Mouse (Mus musculus): ENCODE measurements around the gene Rfxank. TPM values are rescaled to one million over a fixed set of nuclear protein-coding genes. Genes with fewer than 3 reads are reported as not detected.

Gene Rfxank
- polyA plus RNA-seq, 1 experiment from 2014 or later: 14.2 TPM

DNA sequence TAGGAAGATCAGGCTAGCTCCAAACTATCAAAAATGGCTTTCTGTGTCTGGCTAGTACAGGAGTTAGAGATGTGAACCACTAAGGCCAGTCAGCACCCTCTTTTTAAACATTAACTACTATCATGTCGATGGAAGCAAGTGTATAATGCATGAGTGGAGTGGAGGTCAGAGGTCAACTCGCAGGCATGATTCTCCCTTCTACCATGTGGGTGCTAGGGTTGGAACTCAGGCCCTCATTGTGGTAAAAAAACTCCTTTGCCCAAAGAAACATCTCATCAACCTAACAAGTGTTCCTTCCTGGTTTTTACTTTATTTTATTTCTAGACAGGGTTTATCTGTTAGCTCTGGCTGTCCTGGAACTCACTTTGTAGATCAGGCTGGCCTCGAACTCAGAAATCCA, 31.8 kb upstream of the Rfxank start:
- Histone ChIP-seq H3K4me2 (no peak overlapping the region), H3K36me3 (ENCODE audit: poor library complexity, severe bottlenecking) (0 out of 2 replicates have a peak, but pooled peaks cover 4% of the 10 kb centered on the region), H3K9me3 (replicated peaks) (no peaks in the 10 kb centered on the region), H3K27ac (no peak overlapping the region), H3K9ac (no peak overlapping the region), H3K4me3 (no peak overlapping the region), H3K4me1 (peaks cover 20% of the 10 kb centered on the region), H3K27me3 (peaks cover 8% of the 10 kb centered on the region)
- ATAC-seq: no peak
- 87% methylated on average over 3 of the region's 3 CpGs for WGBS

DNA sequence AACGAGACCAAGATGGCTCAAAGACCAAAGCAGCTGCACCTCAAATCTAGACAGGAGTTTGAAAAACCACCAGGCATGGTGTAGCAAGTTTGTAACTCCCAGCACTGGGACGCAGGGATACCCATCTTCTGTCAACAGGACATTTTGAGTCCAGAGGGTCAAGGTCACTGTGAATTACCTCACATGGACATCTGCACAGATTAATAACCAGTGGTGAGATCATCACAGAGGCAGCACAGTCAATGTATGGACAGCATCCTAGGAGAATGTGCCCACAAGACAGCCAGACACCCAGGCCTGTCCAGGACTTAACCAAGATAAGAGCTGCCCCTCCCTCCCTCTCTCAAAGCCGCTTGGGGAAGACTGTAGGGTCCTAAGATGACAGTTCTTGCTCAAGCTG, 31.2 kb upstream of the Rfxank start:
- Histone ChIP-seq H3K4me2 (no peak overlapping the region), H3K36me3 (ENCODE audit: poor library complexity, severe bottlenecking) (0 out of 2 replicates have a peak, but pooled peaks cover 4% of the 10 kb centered on the region), H3K9ac (no peak overlapping the region), H3K4me1 (peaks cover 20% of the 10 kb centered on the region), H3K4me3 (no peak overlapping the region), H3K27me3 (peaks cover 14% of the 10 kb centered on the region), H3K9me3 (replicated peaks) (no peaks in the 10 kb centered on the region), H3K27ac (no peak overlapping the region)
- WGBS: 84% methylated on average over 3 of the region's 3 CpGs
- ATAC-seq: no peak

DNA sequence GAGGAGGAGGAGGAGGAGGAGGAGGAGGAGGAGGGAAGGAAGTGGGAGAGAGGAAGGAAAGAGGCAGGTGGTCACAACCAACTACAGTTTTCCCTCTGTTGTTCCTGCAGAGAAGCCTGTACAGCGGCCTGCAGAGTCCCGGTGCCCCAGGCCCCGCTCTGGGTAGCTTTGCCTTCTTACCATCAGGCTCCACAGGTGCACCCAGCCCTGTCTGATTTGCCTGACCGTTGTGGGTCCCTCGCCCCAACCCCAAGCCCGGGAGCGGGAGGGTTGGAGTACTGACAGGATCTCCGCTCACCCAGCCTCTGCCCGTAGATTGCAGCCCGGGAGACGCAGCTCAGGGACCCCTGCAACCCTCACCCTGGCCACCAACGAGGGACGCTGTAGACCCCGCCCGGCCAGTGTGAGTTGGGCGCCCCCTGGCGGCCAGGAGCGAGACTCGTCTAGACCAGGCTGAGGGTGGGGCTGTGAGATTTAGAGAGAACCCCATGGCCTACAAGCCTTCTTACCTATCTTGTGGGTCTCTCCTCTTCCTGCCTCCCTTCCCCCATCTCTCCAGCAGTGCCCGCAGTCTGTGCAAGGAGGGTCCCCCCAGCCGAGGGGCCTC, 27.7 kb upstream of the Rfxank start:
- peak; percentile 89 for ATAC-seq
- Histone ChIP-seq H3K4me3 (peak overlapping the region; percentile 24; the same call in 1 of the 2 replicates), H3K9me3 (replicated peaks) (no peaks in the 10 kb centered on the region), H3K9ac (0 out of 2 replicates have a peak overlapping the region, but pooled peaks have one; percentile 10), H3K27me3 (peaks cover 17% of the 10 kb centered on the region), H3K36me3 (ENCODE audit: poor library complexity, severe bottlenecking) (no peaks in the 10 kb centered on the region), H3K27ac (no peak overlapping the region), H3K4me2 (peak overlapping the region; percentile 54), H3K4me1 (peaks cover 3% of the 10 kb centered on the region; the same call in 1 of the 2 replicates)
- 5% methylated on average over 21 of the region's 21 CpGs for WGBS

GRCm38 (mm10) chr8:70163316-70163715, 24.4 kb upstream of the Rfxank start:
- no peak overlapping the region for H3K4me3 ChIP-seq
- WGBS: 86% methylated on average over 3 of the region's 3 CpGs
- H3K9me3 ChIP-seq (replicated peaks): no peaks in the 10 kb centered on the region
- no peak overlapping the region for H3K4me2 ChIP-seq
- H3K9ac ChIP-seq: no peak overlapping the region
- ATAC-seq: no peak
- H3K27me3 ChIP-seq: peaks cover 15% of the 10 kb centered on the region
- H3K36me3 ChIP-seq (ENCODE audit: poor library complexity, severe bottlenecking): no peaks in the 10 kb centered on the region
- no peak overlapping the region for H3K27ac ChIP-seq
- peaks cover 5% of the 10 kb centered on the region for H3K4me1 ChIP-seq

DNA sequence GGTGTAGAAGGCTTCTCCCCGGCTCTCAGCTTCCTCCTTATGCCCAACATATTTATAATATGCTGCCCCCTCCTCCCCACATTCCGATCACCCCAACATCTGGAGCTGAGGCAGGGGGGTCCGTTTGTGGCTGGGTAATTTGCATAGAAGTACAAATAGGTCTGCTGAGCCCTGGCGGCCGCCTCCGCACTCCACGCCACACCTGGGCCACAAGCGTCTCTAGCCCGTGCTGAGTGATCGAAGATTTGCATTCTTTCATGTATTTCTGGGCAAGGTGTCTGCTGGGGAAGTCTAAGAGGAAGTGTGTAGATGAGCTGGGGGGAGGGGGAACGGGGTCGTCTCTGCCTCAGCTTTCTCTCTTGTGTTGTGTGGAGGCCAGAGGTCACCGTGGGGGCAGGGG, 21.1 kb upstream of the Rfxank start:
- Histone ChIP-seq H3K9me3 (replicated peaks) (no peaks in the 10 kb centered on the region), H3K4me3 (no peak overlapping the region), H3K4me2 (no peak overlapping the region), H3K9ac (no peak overlapping the region), H3K4me1 (peaks cover 4% of the 10 kb centered on the region), H3K27me3 (0 out of 2 replicates have a peak, but pooled peaks cover 6% of the 10 kb centered on the region), H3K27ac (no peak overlapping the region), H3K36me3 (ENCODE audit: poor library complexity, severe bottlenecking) (no peaks in the 10 kb centered on the region)
- no peak for ATAC-seq
- 68% methylated on average over 13 of the region's 13 CpGs for WGBS

DNA sequence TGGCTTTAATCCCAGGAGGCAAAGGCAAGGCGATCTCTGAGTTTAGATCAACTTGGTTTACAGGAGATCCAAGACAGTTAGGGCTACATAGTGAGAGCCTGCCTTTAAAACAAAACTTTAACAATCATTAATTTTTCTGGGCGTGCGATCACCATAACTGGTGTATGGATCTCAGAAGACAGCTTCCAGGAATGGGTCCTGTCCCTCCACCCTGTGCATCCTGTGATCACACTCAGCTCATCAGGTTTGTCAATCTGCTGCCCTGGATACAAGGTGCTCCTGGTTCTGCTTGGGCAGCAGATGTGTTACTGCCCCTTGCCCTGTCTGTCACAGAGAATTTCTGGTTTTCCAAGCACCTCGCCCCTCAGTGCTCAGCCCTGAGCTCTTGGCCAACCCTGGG, 20.3 kb upstream of the Rfxank start:
- Histone ChIP-seq H3K27ac (no peak overlapping the region), H3K36me3 (ENCODE audit: poor library complexity, severe bottlenecking) (no peaks in the 10 kb centered on the region), H3K9me3 (replicated peaks) (no peaks in the 10 kb centered on the region), H3K27me3 (0 out of 2 replicates have a peak, but pooled peaks cover 4% of the 10 kb centered on the region), H3K4me3 (no peak overlapping the region), H3K4me2 (no peak overlapping the region), H3K4me1 (peaks cover 4% of the 10 kb centered on the region), H3K9ac (no peak overlapping the region)
- no peak for ATAC-seq
- 91% methylated on average over 4 of the region's 4 CpGs for WGBS

DNA sequence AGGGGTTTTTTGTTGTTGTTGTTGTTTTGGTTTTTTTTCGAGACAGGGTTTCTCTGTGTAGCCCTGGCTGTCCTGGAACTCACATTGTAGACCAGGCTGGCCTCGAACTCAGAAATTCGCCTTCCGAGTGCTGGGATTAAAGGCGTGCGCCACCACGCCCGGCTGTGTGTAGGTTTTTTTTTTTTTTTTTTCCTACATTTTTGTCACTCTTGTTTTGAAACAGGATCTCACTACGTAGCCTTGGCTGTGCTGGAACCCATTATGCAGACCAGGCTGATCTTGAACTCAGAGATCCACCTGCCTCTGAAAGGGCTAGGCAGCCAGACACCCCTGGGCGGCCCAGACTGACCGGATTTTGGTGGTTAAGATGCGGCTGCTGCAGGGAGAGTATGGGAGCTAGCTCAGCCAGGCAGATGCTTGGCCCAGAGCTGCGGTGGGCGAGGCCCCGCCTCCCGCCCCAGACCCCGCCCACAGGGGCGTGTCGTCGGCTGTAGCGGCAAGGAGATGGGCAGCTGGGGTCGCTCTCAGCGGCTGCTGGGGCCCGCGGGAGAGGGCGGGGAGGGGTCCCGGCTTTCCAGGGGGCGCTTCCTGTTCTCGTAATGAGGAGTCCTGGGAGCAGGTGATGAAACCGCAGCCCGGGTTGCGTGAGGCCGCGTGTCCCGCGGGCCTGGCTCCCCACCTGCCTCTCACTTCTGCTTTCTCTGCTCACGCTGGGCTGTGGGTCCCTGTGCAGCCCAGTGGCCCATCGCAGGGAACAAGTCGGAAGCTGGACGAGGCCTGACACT, 19.3 kb upstream of the Rfxank start:
- Histone ChIP-seq H3K4me1 (peaks cover 4% of the 10 kb centered on the region), H3K4me3 (peak overlapping the region; percentile 48), H3K27ac (no peak overlapping the region), H3K9me3 (replicated peaks) (no peaks in the 10 kb centered on the region), H3K27me3 (peaks cover 4% of the 10 kb centered on the region; the same call in 1 of the 2 replicates), H3K9ac (peak overlapping the region; percentile 64), H3K4me2 (peak overlapping the region; percentile 71), H3K36me3 (ENCODE audit: poor library complexity, severe bottlenecking) (no peaks in the 10 kb centered on the region)
- WGBS: 13% methylated on average over 38 of the region's 40 CpGs
- peak; percentile 96 for ATAC-seq

- no peak for ATAC-seq
- Histone ChIP-seq H3K9me3 (replicated peaks) (no peaks in the 10 kb centered on the region), H3K4me2 (no peak overlapping the region), H3K4me3 (no peak overlapping the region), H3K4me1 (peaks cover 5% of the 10 kb centered on the region), H3K9ac (no peak overlapping the region; the same call in 1 of the 2 replicates), H3K27ac (no peak overlapping the region), H3K27me3 (peaks cover 4% of the 10 kb centered on the region; the same call in 1 of the 2 replicates), H3K36me3 (ENCODE audit: poor library complexity, severe bottlenecking) (no peaks in the 10 kb centered on the region)
- WGBS: 96% methylated on average over 1 of the region's 1 CpGs
These were observed 18.4 kb upstream of the Rfxank start for GRCm38 (mm10) chr8:70157240-70157800.

DNA sequence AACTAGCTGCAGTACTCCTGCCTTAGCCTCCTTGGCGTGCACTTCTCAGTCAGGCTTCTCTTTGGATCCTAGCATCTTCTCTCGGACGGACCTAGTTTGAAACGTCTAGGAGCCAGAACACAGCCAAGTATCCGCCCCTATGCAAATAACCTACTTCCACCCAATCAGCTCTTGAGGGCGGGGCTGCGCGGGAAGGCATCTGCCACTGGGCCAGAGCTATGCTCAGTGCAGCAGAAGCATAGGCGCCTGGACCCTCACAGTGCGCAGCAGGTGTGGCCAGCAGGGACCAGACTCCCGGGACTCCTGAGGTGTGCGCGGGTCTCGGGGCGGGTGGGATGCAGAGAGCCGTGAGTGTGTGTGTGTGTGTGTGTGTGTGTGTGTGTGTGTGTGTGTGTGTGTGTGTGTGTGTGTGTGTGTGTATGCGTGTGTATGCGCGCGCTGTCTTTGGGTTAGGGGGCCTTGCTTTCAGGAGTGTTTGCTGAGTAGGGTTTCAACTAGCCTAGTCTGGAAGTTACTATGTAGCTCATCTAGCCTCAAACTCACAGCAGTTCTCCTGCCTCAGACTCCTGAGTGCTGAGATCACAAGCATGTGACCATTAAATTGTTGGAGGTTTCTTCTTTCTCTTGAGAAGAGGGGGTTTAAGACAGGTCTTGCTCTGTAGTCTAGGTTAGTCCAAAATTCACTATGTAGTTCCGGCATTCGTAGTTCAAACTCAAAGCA, 13.7 kb upstream of the Rfxank start:
- Histone ChIP-seq H3K4me3 (no peak overlapping the region; the same call in 1 of the 2 replicates), H3K4me1 (peaks cover 7% of the 10 kb centered on the region; the same call in 1 of the 2 replicates), H3K9ac (no peak overlapping the region), H3K27me3 (peaks cover 8% of the 10 kb centered on the region; the same call in 1 of the 2 replicates), H3K9me3 (replicated peaks) (no peaks in the 10 kb centered on the region), H3K36me3 (ENCODE audit: poor library complexity, severe bottlenecking) (no peaks in the 10 kb centered on the region), H3K27ac (no peak overlapping the region), H3K4me2 (peak overlapping the region; percentile 48)
- 12% methylated on average over 22 of the region's 22 CpGs for WGBS
- ATAC-seq: peak; percentile 96

DNA sequence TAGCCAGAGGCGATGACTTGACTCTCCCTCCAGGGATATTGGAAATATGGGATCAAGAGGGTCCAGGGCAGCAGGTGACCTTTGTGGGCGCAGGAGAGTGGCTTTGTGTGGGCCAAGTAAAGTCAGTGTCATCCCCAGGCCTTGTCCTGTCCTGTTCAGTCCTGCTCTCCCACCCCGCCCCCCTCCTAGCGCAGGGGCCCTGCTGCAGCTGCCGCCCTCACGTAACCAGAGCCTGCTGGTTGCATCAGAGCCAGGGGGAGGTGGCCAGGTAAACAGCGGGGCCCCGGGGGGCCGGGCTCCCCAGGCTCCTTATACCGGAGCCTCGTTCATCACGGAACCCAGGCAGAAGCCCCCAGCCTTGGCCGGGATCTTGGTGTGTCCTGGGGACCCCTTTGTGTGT, 11.2 kb upstream of the Rfxank start:
- no peak overlapping the region for H3K4me3 ChIP-seq
- no peak for ATAC-seq
- H3K27ac ChIP-seq: no peak overlapping the region
- no peak overlapping the region for H3K9ac ChIP-seq
- peaks cover 7% of the 10 kb centered on the region; the same call in 1 of the 2 replicates for H3K4me1 ChIP-seq
- no peaks in the 10 kb centered on the region for H3K9me3 ChIP-seq (replicated peaks)
- no peak overlapping the region for H3K4me2 ChIP-seq
- WGBS: 19% methylated on average over 13 of the region's 13 CpGs
- peaks cover 4% of the 10 kb centered on the region; the same call in 1 of the 2 replicates for H3K27me3 ChIP-seq
- peaks cover 23% of the 10 kb centered on the region for H3K36me3 ChIP-seq (ENCODE audit: poor library complexity, severe bottlenecking)

DNA sequence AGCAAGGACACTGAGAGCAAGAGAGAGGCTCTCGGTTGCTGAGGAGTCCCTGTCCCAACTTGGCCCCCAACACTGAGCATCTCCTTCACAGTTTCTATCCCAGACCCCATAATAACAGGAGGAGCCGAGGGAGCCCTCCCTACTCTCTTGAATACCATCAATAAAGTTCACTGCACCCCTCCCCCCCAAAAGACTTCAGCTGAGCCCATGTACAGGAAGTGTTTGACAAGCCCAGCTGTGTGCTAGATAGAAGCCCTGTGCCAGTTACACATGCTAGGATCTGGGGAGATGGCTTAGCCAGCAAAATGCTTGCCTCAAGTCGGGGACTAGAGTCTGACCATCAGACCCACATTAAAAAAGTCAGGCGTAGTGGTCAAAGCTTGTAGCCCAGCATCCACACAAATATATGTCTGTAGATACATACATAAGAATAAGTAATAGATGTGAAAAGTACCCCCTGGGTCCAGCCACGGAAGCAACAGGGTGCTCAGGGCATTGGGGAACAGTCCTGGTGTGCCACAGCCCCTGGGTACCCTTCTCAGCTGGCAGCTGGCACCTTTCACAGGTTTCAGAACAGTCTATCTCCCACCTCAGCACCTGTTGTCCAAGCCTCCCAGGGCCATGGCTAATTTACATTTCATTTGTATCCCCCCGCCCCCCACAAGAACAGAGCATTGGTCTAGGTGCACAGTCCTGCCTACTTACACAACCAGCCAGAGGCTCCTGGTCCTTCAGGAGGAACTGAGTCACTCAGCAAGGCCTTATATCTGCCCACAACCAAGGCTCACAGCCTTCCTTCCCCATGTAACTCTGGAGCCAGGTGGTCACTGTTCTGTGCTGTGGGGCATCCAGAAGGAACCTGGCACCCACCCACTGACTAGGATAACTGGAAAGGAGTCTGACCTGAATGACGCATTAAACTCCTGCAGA, 9.0 kb upstream of the Rfxank start:
- no peak overlapping the region for H3K27ac ChIP-seq
- H3K36me3 ChIP-seq (ENCODE audit: poor library complexity, severe bottlenecking): peaks cover 45% of the 10 kb centered on the region
- H3K4me1 ChIP-seq: peaks cover 7% of the 10 kb centered on the region; the same call in 1 of the 2 replicates
- H3K9ac ChIP-seq: no peak overlapping the region
- WGBS: 88% methylated on average over 7 of the region's 7 CpGs
- H3K4me2 ChIP-seq: no peak overlapping the region
- peaks cover 4% of the 10 kb centered on the region; the same call in 1 of the 2 replicates for H3K27me3 ChIP-seq
- H3K9me3 ChIP-seq (replicated peaks): no peaks in the 10 kb centered on the region
- ATAC-seq: no peak
- no peak overlapping the region for H3K4me3 ChIP-seq
